Mouse (Mus musculus) heart, postnatal 36 days (tissue): ENCODE data around the gene Atf5. TPM values are rescaled to one million over a fixed set of nuclear protein-coding genes. Genes with fewer than 3 reads are reported as not detected.

Experiments
- DNase-seq, 2 experiments: peaks; one replicate each; pipeline ENCODE4 v3.0.0; 2021 to 2022
- intact Hi-C: fragments of 180-260 bp; cut with DNase I; formaldehyde crosslinking; loops from one replicate; pipeline ENCODE4 v1.15.1; 2025
- total RNA-seq, 2 experiments: library from RNA; stranded (reverse); gene quantifications; 2 replicates each; pipeline ENCODE4 v1.2.3; 2021

Gene Atf5
- total RNA-seq, 2 experiments from 2014 or later = 54.3 to 62.0 TPM

GRCm38 (mm10) chr7:44823409-44823808 lies 7.0 kb upstream of the Atf5 start:
- DNase-seq = peak in 1 of 2 experiments; percentile 2
- intact Hi-C loops = no loop called here

GRCm38 (mm10) chr7:44821666-44822448 lies 5.4 kb upstream of the Atf5 start:
- intact Hi-C loops = no loop called here
- DNase-seq = peak; percentile 1

- intact Hi-C loops = no loop called here
- DNase-seq = peak in 1 of 2 experiments; percentile 3
Observed at GRCm38 (mm10) chr7:44820525-44820924, 4.1 kb upstream of the Atf5 start.

- intact Hi-C loops = no loop called here
- DNase-seq = peak; percentile 8 to 12
Observed at GRCm38 (mm10) chr7:44819863-44820262, 3.4 kb upstream of the Atf5 start.

GRCm38 (mm10) chr7:44819391-44819790 lies 2.9 kb upstream of the Atf5 start:
- peak; percentile 1 to 8 for DNase-seq
- intact Hi-C loops = no loop called here

- peak; percentile 63 to 69 for DNase-seq
- intact Hi-C loops = no loop called here
Observed at GRCm38 (mm10) chr7:44818751-44819235, 2.3 kb upstream of the Atf5 start.

- no peak for DNase-seq
- intact Hi-C loops = no loop called here
Observed at GRCm38 (mm10) chr7:44818164-44818563, 1.7 kb upstream of the Atf5 start.

- no peak for DNase-seq
- intact Hi-C loops = no loop called here
Observed at GRCm38 (mm10) chr7:44817441-44817840, 983 bp upstream of the Atf5 start.

GRCm38 (mm10) chr7:44815721-44816469 lies 563 bp downstream of the Atf5 start, which contains the start of the genes Nup62 and Il4i1:
Nup62 (plus strand) TSS chr7:44816088.
Il4i1 (plus strand) TSS chr7:44816387.
- intact Hi-C loops = loop anchor here (2.0 kb wide), 1 partner anchor 65 kb away; the partner anchor contains the start of gene Zfp473
- DNase-seq = peak; percentile 98 to 99

GRCm38 (mm10) chr7:44814952-44815553 lies 1.4 kb downstream of the Atf5 start:
- intact Hi-C loops = loop anchor here (2.0 to 5.0 kb wide), 2 partner anchors 43 to 64 kb away; partner anchors contain the start of gene Zfp473
- no peak for DNase-seq

GRCm38 (mm10) chr7:44814423-44814822 lies 2.0 kb downstream of the Atf5 start:
- DNase-seq = no peak
- intact Hi-C loops = loop anchor here (2.0 to 5.0 kb wide), 2 partner anchors 42 to 64 kb away; partner anchors contain the start of gene Zfp473

- intact Hi-C loops = loop anchor here (2.0 to 5.0 kb wide), 2 partner anchors 42 to 63 kb away; partner anchors contain the start of gene Zfp473
- DNase-seq = no peak
Observed at GRCm38 (mm10) chr7:44813985-44814384, 2.5 kb downstream of the Atf5 start.

GRCm38 (mm10) chr7:44812651-44813325 lies 3.7 kb downstream of the Atf5 start:
- no peak for DNase-seq
- intact Hi-C loops = loop anchor here (5.0 kb wide), 1 partner anchor 40 kb away; no protein-coding TSS in a partner anchor

- DNase-seq = no peak
- intact Hi-C loops = loop anchor here (5.0 kb wide), 1 partner anchor 39 kb away; no protein-coding TSS in a partner anchor
Observed at GRCm38 (mm10) chr7:44810819-44811557, 5.5 kb downstream of the Atf5 start.

- no peak for DNase-seq
- intact Hi-C loops = loop anchor here (5.0 kb wide), 1 partner anchor 38 kb away; no protein-coding TSS in a partner anchor
Observed at GRCm38 (mm10) chr7:44810365-44810764, 6.1 kb downstream of the Atf5 start.

GRCm38 (mm10) chr7:44809466-44809865 lies 7.0 kb downstream of the Atf5 start:
- DNase-seq = no peak
- intact Hi-C loops = no loop called here

GRCm38 (mm10) chr7:44808927-44809326 lies 7.5 kb downstream of the Atf5 start:
- no peak for DNase-seq
- intact Hi-C loops = no loop called here

GRCm38 (mm10) chr7:44792781-44793180 lies 23.7 kb downstream of the Atf5 start:
- intact Hi-C loops = no loop called here

GRCm38 (mm10) chr7:44790066-44790465 lies 26.4 kb downstream of the Atf5 start:
- no peak for DNase-seq
- intact Hi-C loops = no loop called here

More at GRCm38 (mm10) chr7:44792781-44793180, 23.7 kb downstream of the Atf5 start:
- no peak for DNase-seq
